Mouse (Mus musculus) MEL (cell line): Measurements from ENCODE around the gene Vps11. TPM values are rescaled to one million over a fixed set of nuclear protein-coding genes. Genes with fewer than 3 reads are reported as not detected.

Experiments
- DNase-seq: peaks from one replicate; pipeline ENCODE4 v3.0.0; 2011; ENCODE audit warnings: low read depth, low spot score
- H3K27ac ChIP-seq: 2 replicates; pipeline ENCODE4 v1.5.1; 2012; ENCODE audit warnings: low read depth, mild to moderate bottlenecking, control low read depth, low read length, moderate library complexity; ENCODE audit not compliant: control insufficient read depth
- H3K27me3 ChIP-seq, 2 experiments: fragments of 150-350 bp in 1 of 2; sonication (generic) in 1 of 2; 2 replicates each; pipeline ENCODE4 v1.6.1; 2012; ENCODE audit warnings: low read length in 2 of 2, mild to moderate bottlenecking in 2 of 2, improper control_type of control experiment in 1 of 2, moderate library complexity in 1 of 2; ENCODE audit not compliant: insufficient read depth in 2 of 2, control insufficient read depth in 1 of 2
- H3K36me3 ChIP-seq, 2 experiments: 2 replicates each; pipeline ENCODE4 v1.6.1; 2012 to 2014; ENCODE audit warnings: low read length in 2 of 2, improper control_type of control experiment in 1 of 2, inconsistent platforms in 1 of 2, mild to moderate bottlenecking in 1 of 2; ENCODE audit not compliant: insufficient read depth in 2 of 2, control insufficient read depth in 1 of 2
- H3K4me1 ChIP-seq, 2 experiments: fragments of 150-350 bp in 1 of 2; sonication (generic) in 1 of 2; 2 replicates each; pipeline ENCODE4 v1.6.1; 2012; ENCODE audit warnings: low read length in 2 of 2, improper control_type of control experiment in 1 of 2, mild to moderate bottlenecking in 1 of 2; ENCODE audit not compliant: insufficient read depth in 2 of 2, control insufficient read depth in 1 of 2
- H3K4me3 ChIP-seq, 2 experiments: fragments of 150-350 bp in 1 of 2; sonication (generic) in 1 of 2; 2 replicates each; pipeline ENCODE4 v1.5.1; 2012; ENCODE audit warnings: low read depth in 2 of 2, low read length in 2 of 2, mild to moderate bottlenecking in 2 of 2, moderate library complexity in 2 of 2, control low read depth in 1 of 2, improper control_type of control experiment in 1 of 2; ENCODE audit not compliant: control insufficient read depth in 1 of 2, insufficient read depth in 1 of 2
- H3K79me2 ChIP-seq: 2 replicates; pipeline ENCODE4 v1.6.1; 2012; ENCODE audit warnings: mild to moderate bottlenecking, low read length, moderate library complexity; ENCODE audit not compliant: control insufficient read depth, poor library complexity, insufficient read depth
- H3K9ac ChIP-seq: 2 replicates; pipeline ENCODE4 v1.6.1; 2012; ENCODE audit warnings: low read depth, mild to moderate bottlenecking, control low read depth, low read length, moderate library complexity; ENCODE audit not compliant: control insufficient read depth, poor library complexity, severe bottlenecking
- H3K9me3 ChIP-seq: fragments of 150-350 bp; sonication (generic); replicated peaks from 2 replicates; pipeline ENCODE4 v1.6.1; 2012; ENCODE audit warnings: mild to moderate bottlenecking, low read length, improper control_type of control experiment, moderate library complexity; ENCODE audit not compliant: insufficient read depth
- CTCF ChIP-seq, 3 experiments: IDR thresholded peaks in 2 of 3; conservative IDR thresholded peaks in 1 of 3; 2 replicates each; pipeline ENCODE4 v1.5.1; 2011 to 2012; ENCODE audit warnings: low read length in 3 of 3, low read depth in 2 of 3, mild to moderate bottlenecking in 2 of 3, improper control_type of control experiment in 1 of 3, inconsistent platforms in 1 of 3, mixed read lengths in 1 of 3, moderate library complexity in 1 of 3; ENCODE audit not compliant: control insufficient read depth in 1 of 3, insufficient read depth in 1 of 3, poor library complexity in 1 of 3, severe bottlenecking in 1 of 3
- E2F4 ChIP-seq: IDR thresholded peaks from 2 replicates; pipeline ENCODE4 v1.6.1; 2011; ENCODE audit warnings: low read depth, low read length, improper control_type of control experiment, borderline replicate concordance
- ELF1 ChIP-seq: IDR thresholded peaks from 2 replicates; pipeline ENCODE4 v1.6.1; 2014; ENCODE audit warnings: low read depth, mild to moderate bottlenecking, inconsistent platforms, low read length, improper control_type of control experiment, moderate library complexity
- EP300 ChIP-seq, 2 experiments: IDR thresholded peaks; 2 replicates each; pipeline ENCODE4 v1.6.1; 2011; ENCODE audit warnings: improper control_type of control experiment in 2 of 2, low read length in 2 of 2, low read depth in 1 of 2, mild to moderate bottlenecking in 1 of 2
- ETS1 ChIP-seq: IDR thresholded peaks from 2 replicates; pipeline ENCODE4 v1.6.1; 2012; ENCODE audit warnings: low read depth, mild to moderate bottlenecking, inconsistent platforms, low read length, improper control_type of control experiment, moderate library complexity
- GATA1 ChIP-seq: IDR thresholded peaks from 2 replicates; pipeline ENCODE4 v1.6.1; 2011; ENCODE audit warnings: low read depth, low read length, improper control_type of control experiment
- JUND ChIP-seq: IDR thresholded peaks from 2 replicates; pipeline ENCODE4 v1.6.1; 2011; ENCODE audit warnings: low read depth, mild to moderate bottlenecking, improper control_type of control experiment, low read length
- KAT2A ChIP-seq: conservative IDR thresholded peaks from 2 replicates; pipeline ENCODE4 v1.6.1; 2012; ENCODE audit warnings: low read depth, low read length, improper control_type of control experiment, inconsistent platforms
- MAX ChIP-seq: IDR thresholded peaks from 2 replicates; pipeline ENCODE4 v1.6.1; 2011; ENCODE audit warnings: low read length, improper control_type of control experiment
- MAZ ChIP-seq: IDR thresholded peaks from 2 replicates; pipeline ENCODE4 v1.6.1; 2012; ENCODE audit warnings: low read depth, mild to moderate bottlenecking, inconsistent platforms, low read length, improper control_type of control experiment
- MEF2A ChIP-seq: IDR thresholded peaks from 2 replicates; pipeline ENCODE4 v1.6.1; 2014; ENCODE audit warnings: low read depth, mild to moderate bottlenecking, inconsistent platforms, low read length, improper control_type of control experiment; ENCODE audit not compliant: poor library complexity, insufficient replicate concordance, severe bottlenecking; ENCODE audit errors: extremely low read depth
- MXI1 ChIP-seq: IDR thresholded peaks from 2 replicates; pipeline ENCODE4 v1.6.1; 2011; ENCODE audit warnings: mild to moderate bottlenecking, low read depth, low read length, improper control_type of control experiment
- MYB ChIP-seq: IDR thresholded peaks from 2 replicates; pipeline ENCODE4 v1.6.1; 2011; ENCODE audit warnings: mild to moderate bottlenecking, low read depth, low read length, improper control_type of control experiment
- MYC ChIP-seq: IDR thresholded peaks from 2 replicates; pipeline ENCODE4 v1.6.1; 2011; ENCODE audit warnings: low read depth, mild to moderate bottlenecking, low read length, improper control_type of control experiment, moderate library complexity
- NRF1 ChIP-seq: IDR thresholded peaks from 2 replicates; pipeline ENCODE4 v1.6.1; 2014; ENCODE audit warnings: low read depth, mild to moderate bottlenecking, inconsistent platforms, low read length, improper control_type of control experiment, moderate library complexity; ENCODE audit not compliant: poor library complexity, insufficient read depth, severe bottlenecking
- RCOR1 ChIP-seq: IDR thresholded peaks from 2 replicates; pipeline ENCODE4 v1.6.1; 2012; ENCODE audit warnings: low read depth, mild to moderate bottlenecking, inconsistent platforms, low read length, improper control_type of control experiment
- SIN3A ChIP-seq: IDR thresholded peaks from 2 replicates; pipeline ENCODE4 v1.6.1; 2012; ENCODE audit warnings: low read length, improper control_type of control experiment, inconsistent platforms
- SMC3 ChIP-seq: IDR thresholded peaks from 2 replicates; pipeline ENCODE4 v1.6.1; 2011; ENCODE audit warnings: low read depth, low read length, improper control_type of control experiment
- TAL1 ChIP-seq: IDR thresholded peaks from 2 replicates; pipeline ENCODE4 v1.6.1; 2012; ENCODE audit warnings: mild to moderate bottlenecking, inconsistent platforms, low read length, moderate library complexity, mixed read lengths
- TCF12 ChIP-seq: IDR thresholded peaks from 2 replicates; pipeline ENCODE4 v1.6.1; 2014; ENCODE audit warnings: low read depth, mild to moderate bottlenecking, inconsistent platforms, low read length, improper control_type of control experiment, moderate library complexity
- USF1 ChIP-seq: IDR thresholded peaks from 2 replicates; pipeline ENCODE4 v1.6.1; 2014; ENCODE audit warnings: low read depth, mild to moderate bottlenecking, inconsistent platforms, low read length, improper control_type of control experiment, moderate library complexity
- USF2 ChIP-seq, 2 experiments: IDR thresholded peaks; 2 replicates each; pipeline ENCODE4 v1.6.1; 2011 to 2012; ENCODE audit warnings: improper control_type of control experiment in 2 of 2, low read length in 2 of 2, borderline replicate concordance in 1 of 2, inconsistent platforms in 1 of 2, low read depth in 1 of 2, mild to moderate bottlenecking in 1 of 2; ENCODE audit not compliant: insufficient read depth in 1 of 2
- ZC3H11A ChIP-seq: IDR thresholded peaks from 2 replicates; pipeline ENCODE4 v1.6.1; 2012; ENCODE audit warnings: low read depth, mild to moderate bottlenecking, inconsistent platforms, low read length, improper control_type of control experiment
- ZNF384 ChIP-seq: IDR thresholded peaks from 2 replicates; pipeline ENCODE4 v1.6.1; 2012; ENCODE audit warnings: low read depth, mild to moderate bottlenecking, inconsistent platforms, low read length, improper control_type of control experiment
- polyA plus RNA-seq, 2 experiments: library from polyadenylated mRNA; stranded (reverse) in 1 of 2; unstranded in 1 of 2; fragments of >175 nt in 1 of 2; fragments of >200 nt in 1 of 2; gene quantifications; 2 replicates each; pipeline versions ENCODE4 v1.2.1 to v1.2.4; 2012; ENCODE audit warnings: low replicate concordance in 2 of 2, low read depth in 1 of 2; ENCODE audit not compliant: insufficient read length in 2 of 2, insufficient read depth in 1 of 2, missing spikeins in 1 of 2
- total RNA-seq: library from RNA; depleted of rRNA; stranded (reverse); fragments of 300-350 nt; gene quantifications from 2 replicates; pipeline ENCODE4 v1.2.3, GENCODE M21; 2012

Gene Vps11
- total and polyA plus RNA-seq, 3 experiments: 18.6 to 27.1 TPM; not detected in 1

- H3K4me3 ChIP-seq: no peak overlapping the region
- H3K36me3 ChIP-seq: peaks cover 10% of the 10 kb centered on the region in 2 experiments
- no peak overlapping the region for H3K9ac ChIP-seq
- TF ChIP-seq E2F4: no peak
- no peak for TF ChIP-seq MYC
- no peak for TF ChIP-seq CTCF (IDR thresholded peaks at IDR 0.05 in 2 of 3, conservative IDR thresholded peaks at IDR 0.05 in 1 of 3; ENCODE audit: control insufficient read depth in 1 of 3, insufficient read depth in 1 of 3, low read depth in 2 of 3, low read length in 3 of 3, poor library complexity in 1 of 3, severe bottlenecking in 1 of 3)
- no peak for TF ChIP-seq EP300 (IDR thresholded peaks at IDR 0.05; ENCODE audit: low read depth in 1 of 2, low read length in 2 of 2)
- H3K9me3 ChIP-seq: no peaks in the 10 kb centered on the region
- no peaks in the 10 kb centered on the region for H3K27me3 ChIP-seq
- no peak for DNase-seq
- H3K4me1 ChIP-seq: peaks cover 1 to 8% of the 10 kb centered on the region in 2 experiments
- no peak overlapping the region for H3K27ac ChIP-seq
- H3K79me2 ChIP-seq: peaks cover 3% of the 10 kb centered on the region
Measured at GRCm38 (mm10) chr9:44347621-44348020, 13.8 kb downstream of the Vps11 start.

- H3K9ac ChIP-seq: no peak overlapping the region
- peaks cover 5 to 11% of the 10 kb centered on the region in 2 experiments for H3K4me1 ChIP-seq
- peaks cover 6% of the 10 kb centered on the region for H3K79me2 ChIP-seq
- DNase-seq: no peak
- TF ChIP-seq ZC3H11A (no peak), KAT2A (no peak), SMC3 (no peak), TAL1 (no peak), E2F4 (no peak), RCOR1 (no peak)
- no peaks in the 10 kb centered on the region for H3K9me3 ChIP-seq
- H3K4me3 ChIP-seq: no peak overlapping the region
- H3K27me3 ChIP-seq: no peaks in the 10 kb centered on the region
- peaks cover 9 to 13% of the 10 kb centered on the region in 2 experiments for H3K36me3 ChIP-seq
- no peak overlapping the region for H3K27ac ChIP-seq
Measured at GRCm38 (mm10) chr9:44347166-44347565, 14.3 kb downstream of the Vps11 start.

- Histone ChIP-seq H3K4me3 (no peak overlapping the region), H3K9ac (no peak overlapping the region), H3K27ac (no peak overlapping the region), H3K79me2 (peaks cover 19% of the 10 kb centered on the region), H3K9me3 (no peaks in the 10 kb centered on the region), H3K4me1 (peaks cover 8 to 23% of the 10 kb centered on the region in 2 experiments), H3K36me3 (peaks cover 6 to 27% of the 10 kb centered on the region in 2 experiments), H3K27me3 (no peaks in the 10 kb centered on the region)
- no peak for DNase-seq
- TF ChIP-seq ELF1: no peak
- TF ChIP-seq MEF2A: no peak
- TF ChIP-seq USF1: no peak
- no peak for TF ChIP-seq MAZ
- TF ChIP-seq ETS1: no peak
- TF ChIP-seq MAX: no peak
- no peak for TF ChIP-seq TCF12
- no peak for TF ChIP-seq RCOR1
- TF ChIP-seq SIN3A: no peak
- TF ChIP-seq JUND: no peak
- TF ChIP-seq ZNF384: no peak
- no peak for TF ChIP-seq SMC3
- no peak for TF ChIP-seq GATA1
- TF ChIP-seq NRF1: no peak
- TF ChIP-seq MXI1: no peak
- TF ChIP-seq TAL1: no peak
- TF ChIP-seq MYB: no peak
- TF ChIP-seq USF2 (IDR thresholded peaks at IDR 0.05; ENCODE audit: borderline replicate concordance in 1 of 2, insufficient read depth in 1 of 2, low read depth in 1 of 2, low read length in 2 of 2): no peak
Measured at GRCm38 (mm10) chr9:44345570-44346433, 15.7 kb downstream of the Vps11 start.
